Mouse (Mus musculus) frontal cortex, postnatal 36 days (tissue): ENCODE data around the gene Morc3.
A peak's percentile ranks its signal among the peaks of the same experiment; 100 is the strongest.
"Not testable (repeated sequence)": the region's sequence is repeated elsewhere in the genome, so short reads cannot be mapped to it uniquely, and the experiment has no call there.

Experiments used
- DNase-seq, 2 experiments: peaks; one replicate each; pipeline ENCODE4 v3.0.0; 2022; ENCODE audit warnings: low spot score in 2 of 2

Morc3 gene

DNA sequence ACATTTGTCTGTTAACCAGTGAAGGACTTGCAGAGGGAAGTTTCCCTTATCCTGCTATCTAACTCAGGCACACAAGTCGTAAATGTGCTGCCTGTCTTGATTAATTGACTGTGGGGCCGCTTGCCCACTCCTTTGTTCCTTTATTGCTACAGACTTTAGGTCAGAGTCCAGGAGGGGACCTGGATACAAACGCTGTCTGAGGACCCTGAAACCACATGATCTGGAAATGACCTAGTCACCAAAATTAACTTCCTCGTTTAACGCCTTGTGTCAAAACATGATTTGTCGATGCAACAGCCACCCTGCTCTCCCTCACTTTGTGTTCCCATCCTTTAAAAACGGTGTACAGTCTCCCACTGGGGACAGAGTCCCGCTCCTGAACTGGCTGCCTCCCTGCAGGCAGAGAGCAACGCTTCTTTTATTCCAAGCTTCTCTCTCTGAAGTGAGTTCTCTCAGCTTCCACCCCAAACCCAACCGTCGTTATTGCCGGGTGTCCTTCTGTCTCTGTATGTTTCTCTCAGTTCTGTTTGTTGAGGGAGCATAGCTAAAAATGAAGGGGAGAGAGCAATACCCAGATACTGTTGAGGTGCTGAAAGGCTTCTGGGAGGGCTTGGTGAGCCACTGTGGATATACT, 13.1 kb upstream of the Morc3 start:
- DNase-seq = no peak

DNA sequence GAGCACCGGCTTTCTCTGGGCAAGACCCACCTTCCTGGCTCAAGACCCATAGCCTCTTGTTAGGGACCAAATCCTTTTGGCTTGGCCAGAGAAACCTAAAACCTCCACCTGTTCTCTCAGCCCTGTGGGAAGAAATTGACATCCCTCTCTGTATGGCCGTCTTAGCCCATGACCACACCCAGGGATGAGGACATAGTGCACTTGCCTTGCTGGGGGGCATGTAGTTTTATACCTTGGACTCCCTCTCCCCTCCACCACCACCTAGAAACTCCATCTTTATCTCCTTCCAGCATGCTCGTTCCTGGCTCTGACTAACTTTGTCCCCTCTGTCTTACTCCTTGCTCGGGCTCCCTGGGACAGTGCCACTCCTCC, 12.6 kb upstream of the Morc3 start:
- no peak for DNase-seq

DNA sequence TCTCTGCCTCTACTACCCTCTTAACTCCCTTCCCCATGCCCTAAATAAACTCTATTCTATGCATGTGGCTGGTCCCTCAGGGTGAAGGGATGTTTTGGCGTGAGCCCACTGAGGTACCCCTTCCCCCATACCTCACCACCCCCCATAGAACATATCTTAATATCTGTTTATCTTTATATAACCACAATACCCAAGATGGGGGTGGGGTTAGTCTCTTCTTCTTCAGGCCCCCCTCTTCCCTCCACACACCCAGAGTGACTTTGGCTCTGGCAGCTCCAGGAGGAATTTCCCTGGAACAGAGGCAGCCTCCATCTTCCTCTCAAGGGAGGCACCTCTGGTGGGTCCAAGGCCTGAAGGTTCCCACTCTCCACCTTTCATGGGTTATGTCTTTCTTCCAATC, 11.9 kb upstream of the Morc3 start:
- no peak for DNase-seq

DNA sequence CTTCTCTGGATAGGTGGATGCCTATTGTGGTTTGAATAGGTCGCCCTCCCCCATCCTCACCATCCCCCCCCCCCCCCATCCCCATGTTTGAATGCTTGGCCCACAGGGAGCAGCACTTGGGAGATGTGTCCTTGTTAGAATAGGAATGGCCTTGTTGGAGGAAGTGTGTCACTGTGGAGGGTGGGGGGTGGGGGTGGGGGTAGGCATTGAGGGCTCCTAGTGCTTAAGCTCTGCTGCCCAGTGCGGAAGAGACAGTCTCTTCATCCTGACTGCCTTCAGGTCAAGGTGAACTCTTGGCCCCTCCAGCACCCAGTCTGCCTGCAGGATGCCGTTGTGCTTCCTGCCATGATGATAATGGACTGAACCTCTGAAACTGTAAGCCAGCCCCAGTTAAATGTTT, 10.2 kb upstream of the Morc3 start:
- DNase-seq = no peak

DNA sequence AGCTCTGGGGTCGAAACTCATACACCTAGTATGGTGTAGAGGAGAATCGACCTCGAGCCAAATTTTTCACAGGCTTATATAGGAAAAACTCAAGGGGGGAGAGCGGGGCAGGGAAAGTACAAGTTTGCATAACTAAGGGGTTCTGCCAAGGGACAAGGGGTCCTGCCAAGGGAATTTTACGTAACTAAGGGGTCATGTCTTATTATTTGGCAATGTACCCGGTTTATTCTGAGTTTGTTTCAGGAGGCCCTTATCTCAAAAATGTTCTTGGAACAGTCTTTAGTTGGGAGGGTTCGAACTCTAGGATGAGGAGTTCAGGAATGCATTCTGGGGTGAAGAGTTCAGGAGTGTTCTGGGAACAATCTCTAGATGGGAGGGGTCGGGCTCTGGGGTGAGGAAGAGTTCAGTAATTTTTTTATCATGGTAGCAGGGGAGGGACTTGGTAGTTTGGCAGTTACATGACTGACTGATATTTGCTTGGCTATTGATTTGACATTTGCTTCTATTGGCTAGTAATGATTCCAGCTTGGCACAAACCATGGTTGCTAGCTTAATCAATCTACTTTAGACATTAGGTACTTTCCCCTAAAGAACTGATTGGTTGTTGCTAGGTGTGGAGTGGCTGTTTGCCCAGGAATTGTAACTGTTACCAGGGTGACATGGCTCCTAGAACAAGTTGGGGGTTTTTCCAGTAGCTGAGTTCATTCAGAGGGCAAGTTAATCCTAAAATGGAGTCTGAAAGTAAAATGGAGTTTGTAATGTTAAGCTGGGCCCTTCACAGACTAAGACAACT, 9.3 kb upstream of the Morc3 start:
- not testable (repeated sequence) for DNase-seq

DNA sequence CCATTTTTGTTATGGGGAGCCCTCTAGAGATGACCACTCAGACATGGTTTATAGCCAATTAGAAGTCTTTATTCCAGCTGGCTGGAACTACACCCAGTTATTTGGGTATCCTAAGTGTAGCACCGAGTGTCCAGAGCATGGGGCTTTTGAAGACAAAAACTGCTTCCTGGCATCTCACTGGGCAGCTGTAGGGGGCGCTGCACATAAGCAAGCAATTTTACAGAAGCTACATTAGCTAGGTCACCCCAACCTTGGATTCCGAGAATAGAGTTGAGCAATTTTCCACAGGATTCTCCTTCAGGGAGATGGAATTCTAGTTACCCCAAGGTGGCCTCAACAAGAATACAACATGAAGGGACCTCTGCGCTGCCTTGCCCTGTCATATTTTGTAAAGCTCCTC, 7.1 kb upstream of the Morc3 start:
- no peak for DNase-seq

DNA sequence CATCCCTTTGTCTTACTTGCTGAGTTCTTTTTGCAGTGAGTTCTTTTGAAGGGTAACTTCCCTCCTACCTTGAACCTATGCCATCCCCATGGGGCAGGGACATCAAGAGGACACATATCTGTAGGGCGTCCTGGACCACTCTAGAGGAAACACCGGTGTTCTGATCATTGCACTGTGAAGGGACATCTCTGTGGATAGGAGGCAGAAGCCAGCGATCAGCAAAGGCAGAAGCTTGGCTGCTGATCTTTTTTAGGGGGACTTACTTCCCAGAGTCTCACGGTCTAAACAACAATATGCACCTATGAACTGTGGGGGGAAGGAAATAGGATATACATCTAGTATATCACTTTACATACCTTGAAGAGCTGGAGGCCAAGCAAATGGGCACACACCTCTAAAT, 6.5 kb upstream of the Morc3 start:
- no peak for DNase-seq

DNA sequence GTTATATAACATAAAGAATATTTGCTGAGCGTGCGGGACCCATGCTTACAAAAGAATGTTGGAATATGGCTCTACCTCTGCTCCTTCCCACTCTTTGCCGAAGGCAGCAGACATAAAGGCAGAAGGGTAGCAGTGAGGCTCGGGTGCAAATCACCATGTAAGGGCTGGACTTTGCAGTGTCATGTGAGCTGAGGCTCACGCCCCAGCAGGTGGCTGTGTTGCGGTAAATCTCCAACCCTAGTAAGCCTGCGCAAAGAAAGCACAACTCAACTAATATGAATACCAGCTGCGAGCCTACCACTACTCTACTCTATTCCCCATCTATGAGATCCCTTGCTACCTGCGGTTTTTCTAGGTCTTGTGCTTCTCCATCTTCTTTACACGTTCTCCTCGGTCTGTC, 5.9 kb upstream of the Morc3 start:
- no peak for DNase-seq

DNA sequence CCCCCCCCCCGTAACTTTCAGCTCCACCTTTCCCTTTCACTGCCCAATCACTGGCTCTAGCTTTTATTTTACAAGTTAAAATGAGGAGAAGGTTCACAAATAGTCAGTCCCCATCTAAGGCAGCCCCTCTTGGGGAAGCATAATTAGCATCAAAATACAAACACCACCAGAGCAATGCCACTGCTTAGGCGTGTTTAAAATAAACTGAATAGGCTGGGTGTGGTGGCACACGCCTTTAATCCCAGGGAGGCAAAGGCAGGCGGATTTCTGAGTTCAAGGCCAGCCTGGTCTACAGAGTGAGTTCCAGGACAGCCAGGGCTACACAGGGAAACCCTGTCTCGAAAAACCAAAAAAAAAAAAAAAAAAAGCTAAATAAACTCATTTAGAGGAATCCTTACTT, 5.4 kb upstream of the Morc3 start:
- not testable (repeated sequence) for DNase-seq

DNA sequence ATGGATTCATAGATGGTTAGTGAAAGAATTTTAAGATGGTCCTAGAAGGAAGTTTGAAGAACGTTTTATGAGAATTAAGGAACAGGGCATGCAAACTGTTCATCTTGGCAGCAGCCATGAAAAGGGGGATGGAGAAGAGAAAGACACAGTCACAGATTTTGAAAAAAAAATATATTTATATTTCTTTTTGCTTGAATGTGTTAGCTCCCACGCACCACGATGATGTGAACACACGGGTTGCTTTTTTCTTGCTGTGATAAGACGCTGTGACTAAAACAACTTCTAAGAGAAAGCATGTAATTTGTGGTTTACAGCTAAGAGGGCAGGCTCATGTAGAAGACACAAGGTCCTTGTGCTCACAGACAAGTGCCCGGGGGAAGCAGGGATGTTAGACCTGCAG, 5.0 kb upstream of the Morc3 start:
- peak in 1 of 2 experiments; percentile 46 for DNase-seq

DNA sequence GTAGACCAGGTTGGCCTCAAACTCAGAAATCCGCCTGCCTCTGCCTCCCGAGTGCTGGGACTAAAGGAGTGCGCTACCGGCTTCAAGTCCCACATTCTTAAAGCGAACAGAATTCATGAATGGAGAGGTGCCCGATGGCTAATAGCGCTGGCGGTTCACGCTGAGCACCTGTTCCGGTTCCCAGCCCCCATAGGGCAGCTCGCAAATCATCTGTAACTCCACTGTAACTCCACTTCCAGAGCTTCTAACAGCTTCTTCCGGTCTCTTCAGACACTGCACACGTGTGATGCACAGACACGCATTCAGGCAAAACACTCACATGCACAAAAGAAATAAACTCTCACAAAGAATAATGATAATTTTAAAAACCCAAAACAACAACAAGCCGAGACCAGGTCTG, 2.4 kb upstream of the Morc3 start:
- no peak for DNase-seq

DNA sequence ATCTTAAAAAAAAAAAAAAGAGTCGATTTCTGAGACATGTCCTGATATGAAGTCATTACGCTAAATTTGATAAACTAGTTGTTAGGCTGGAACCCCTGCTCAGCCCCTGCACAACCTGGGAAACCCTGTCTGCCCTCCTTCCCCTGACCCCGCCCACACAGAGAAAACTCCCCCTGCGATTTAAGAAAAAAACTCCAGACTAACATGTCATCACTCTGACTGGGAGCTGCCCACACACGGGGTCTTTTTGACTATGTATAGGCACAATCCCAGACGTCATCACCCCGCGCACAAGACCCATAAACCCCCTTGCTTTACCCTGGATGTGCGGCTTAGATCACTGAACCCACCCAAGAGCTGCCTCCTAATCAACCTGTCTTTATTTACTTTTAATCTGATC, 1.9 kb upstream of the Morc3 start:
- DNase-seq = no peak

DNA sequence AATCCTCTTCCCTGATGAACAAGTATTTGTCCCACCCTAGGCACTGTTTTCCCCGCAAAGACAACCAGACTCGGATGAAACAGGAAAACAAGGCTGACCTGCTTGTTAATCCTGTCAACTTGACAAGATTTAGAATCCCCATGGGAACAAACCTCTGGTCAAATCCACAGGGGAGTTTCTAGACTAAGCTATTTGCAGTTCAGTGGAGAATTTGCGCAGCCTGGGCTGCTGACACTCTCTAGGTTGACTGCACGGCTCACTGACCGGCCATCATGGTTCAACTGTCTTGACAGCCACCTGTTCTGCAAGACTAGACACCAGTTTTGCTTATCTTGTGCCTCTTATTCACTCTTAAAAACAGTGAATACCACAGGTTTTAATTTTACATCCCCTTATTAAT, 1.0 kb upstream of the Morc3 start:
- DNase-seq = no peak

DNA sequence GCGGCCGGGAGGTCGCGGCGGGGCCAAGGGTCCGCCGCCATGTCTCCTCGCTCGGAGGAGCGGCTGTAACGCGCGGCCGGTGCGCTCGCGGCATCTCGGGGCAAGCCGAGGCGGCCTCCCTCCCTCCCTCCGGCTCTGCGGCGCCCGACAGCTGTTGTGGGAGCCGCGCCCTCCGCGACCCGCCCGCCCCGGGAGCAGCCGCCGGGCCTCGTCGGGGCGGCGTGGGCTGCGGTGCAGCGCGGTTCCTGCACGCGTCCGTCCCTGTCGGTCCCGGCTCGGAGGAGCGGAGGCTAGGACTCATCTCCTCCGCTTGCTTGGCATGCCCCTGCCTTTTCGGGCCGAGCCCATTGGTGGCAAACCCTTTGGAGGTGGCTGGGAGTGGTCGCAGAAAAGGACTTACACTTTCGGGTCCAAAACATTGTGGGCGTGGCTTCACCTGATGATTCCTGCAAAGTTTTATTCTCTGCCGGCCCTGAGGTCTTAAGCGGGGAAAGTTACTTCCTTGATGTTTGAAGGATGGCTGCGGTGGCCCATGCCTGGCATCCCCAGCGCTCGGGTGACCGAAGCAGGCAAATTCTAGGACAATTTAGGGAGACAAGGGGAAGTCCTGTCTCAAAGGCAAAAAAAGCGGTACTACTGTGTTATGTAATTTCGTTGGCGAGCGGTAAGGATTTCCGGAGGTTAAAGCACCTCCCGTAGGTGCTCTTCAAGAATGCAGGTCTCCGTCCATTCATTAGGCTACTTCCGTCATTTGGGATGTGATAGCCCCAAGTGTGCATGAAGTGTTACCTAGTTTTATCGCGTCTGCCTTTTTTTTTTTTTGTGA, 743 bp downstream of the Morc3 start:
- DNase-seq = peak; percentile 43 to 45

DNA sequence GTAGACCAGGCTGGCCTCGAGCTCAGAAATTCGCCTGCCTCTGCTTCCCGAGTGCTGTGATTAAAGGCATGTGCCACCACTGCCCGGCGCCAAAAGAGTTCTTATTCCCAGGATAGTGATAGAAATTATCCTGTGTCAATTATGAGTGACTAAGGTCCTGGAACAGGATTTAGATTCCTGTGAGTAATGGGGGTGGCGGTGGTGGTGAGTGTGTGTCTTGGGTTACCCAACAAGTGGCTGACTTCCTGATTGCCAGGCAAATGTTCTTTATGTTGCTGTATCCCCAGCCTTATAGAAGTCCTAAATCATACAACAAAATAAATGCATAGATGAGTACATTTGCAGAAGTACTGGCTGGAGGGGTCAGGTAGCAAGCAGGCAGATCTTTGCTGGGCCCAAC, 1.6 kb downstream of the Morc3 start:
- no peak for DNase-seq

DNA sequence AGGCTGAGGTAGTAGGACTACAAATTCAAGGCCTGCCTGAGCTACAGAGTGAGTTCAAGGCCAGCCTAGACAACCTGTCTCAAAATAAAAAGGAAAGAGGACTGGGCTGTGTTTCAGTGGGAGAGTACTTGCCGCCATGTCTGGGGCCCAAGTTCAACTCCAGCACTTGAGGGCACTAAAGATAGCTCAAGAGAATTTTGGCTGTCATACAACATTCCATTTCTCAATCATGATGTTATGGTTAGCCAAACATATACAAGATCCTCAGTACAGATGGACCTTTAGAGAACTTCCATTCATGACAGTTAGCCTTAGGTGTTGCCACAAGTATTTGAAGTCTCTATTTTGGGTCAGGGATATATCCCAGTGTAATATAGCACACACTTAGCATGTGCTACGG, 2.2 kb downstream of the Morc3 start:
- no peak for DNase-seq

DNA sequence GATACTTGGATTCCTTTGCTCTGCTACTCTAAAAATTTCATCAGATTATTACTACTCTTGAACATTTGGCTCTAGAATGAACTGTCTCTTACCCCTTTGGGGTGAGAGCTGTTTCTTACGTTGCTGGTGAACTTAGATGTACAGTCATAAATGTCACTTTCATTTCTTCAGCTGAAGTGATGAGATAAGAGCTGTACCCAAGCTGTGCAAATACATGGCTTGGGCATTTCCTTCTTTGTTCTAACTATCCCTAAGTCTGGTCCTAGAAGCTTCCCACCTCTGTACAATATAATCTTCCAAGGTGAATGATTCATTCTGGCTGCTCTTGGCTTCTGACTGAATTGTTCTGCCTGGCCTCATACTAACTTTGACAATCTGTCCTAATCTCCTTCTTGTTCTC, 7.1 kb downstream of the Morc3 start:
- DNase-seq = no peak

DNA sequence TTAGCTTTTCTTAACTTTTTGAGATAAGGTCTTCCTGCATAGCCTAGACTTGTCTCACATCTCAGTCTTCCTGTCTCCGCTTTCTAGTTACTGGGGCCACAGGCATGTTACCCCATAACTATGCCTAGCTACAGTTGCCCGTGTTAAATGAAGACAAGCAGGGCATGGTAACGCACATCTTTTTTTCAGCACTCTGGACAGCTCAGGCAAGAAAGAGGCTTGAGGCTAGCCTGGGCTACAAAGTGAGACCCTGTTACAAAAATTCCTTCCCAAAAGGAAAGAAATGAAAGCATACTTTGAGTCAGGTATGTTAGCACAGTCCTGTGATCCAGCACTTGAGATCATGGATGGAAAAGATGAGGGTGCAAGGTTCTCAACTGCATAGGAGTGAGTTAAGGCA, 18.6 kb downstream of the Morc3 start:
- DNase-seq = no peak

DNA sequence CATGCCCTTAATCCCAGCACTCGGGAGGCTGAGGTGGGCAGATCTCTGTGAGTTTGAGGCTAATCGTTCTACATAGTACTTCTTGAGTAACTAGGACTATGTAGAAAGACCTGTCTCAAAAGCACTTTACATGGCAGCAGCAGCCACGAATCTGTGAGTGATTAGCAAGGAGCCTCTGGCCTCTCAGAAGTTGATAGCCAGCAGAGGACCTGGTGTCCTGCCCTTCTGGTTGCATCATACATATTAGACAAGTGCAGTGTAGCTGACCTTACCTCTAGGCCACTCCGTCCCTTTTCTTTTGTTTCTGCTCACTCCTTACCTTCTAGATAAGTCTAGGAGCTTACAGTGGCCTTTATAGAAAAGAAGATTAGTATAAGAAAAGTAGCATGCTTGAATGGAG, 28.0 kb downstream of the Morc3 start:
- DNase-seq = no peak

DNA sequence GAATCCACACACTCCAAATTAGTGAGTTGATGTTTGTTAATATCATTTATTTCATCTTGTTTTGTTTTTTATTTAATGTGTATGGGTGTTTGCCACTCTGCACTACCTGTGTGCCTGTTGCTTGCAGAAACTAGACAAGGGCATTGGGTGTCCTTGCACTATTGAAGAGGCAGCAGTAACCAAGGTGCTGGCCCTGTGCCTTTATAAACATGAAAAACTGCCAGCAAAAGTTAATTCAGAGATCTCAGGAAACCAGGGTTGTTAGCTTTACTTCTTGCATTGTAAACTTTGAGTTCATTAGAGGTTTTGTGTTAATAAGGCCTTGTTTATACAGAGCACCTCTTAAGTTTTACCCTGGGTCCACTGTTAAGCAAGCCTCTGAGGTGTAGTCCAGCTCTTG, 28.8 kb downstream of the Morc3 start:
- no peak for DNase-seq

DNA sequence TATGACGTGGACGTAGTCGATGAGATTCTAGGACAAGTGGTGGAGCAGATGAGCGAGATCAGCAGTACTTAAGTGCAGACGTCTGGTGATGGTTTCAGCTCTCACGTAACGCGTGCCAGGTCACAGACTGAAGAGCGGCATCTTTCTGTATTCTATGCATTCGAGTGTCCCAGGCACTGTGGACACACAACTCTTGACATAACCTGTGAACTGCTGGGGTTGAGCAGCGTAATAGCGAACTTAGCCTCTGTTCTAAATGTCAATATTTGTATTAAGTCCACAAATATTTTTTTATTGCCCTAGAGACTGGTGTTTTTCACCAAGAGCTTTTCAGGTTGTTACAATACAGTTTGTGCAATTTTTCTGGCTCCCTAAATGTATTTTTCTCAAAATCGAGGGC, 42.9 kb downstream of the Morc3 start:
- DNase-seq = no peak

DNA sequence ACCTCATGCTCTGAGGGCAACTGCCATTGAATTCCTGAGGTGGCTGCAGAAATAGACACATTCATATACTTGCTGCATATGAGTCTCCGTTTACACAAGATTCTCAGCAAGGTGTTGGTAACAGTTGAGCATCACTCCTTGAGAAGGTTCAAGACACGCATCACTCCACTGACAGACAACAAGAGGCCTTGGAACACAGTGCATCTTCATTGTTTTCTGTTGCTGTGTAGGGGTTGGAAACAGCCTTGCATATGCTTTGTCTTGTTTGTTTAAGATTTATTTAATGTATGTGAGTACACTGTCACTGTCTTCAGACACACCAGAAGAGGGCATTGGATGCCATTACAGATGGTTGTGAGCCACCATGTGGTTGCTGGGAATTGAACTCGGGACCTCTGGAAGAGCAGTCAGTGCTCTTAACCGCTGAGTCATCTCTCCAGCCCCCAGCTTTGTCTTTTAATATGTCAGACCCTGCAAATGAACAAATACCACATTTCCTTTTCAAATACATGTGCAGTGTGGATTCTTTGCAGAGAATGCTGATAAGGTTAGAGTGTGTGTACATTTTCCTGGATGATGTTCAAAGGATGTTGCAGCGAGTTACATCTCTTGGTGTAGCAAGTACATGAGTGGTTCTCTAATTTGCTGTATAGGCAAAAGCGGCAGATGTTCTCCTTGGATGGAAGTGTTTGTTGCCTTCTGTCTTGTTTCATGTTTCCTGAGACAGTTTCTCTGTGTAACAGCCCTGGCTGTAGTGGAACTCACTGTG, 45.9 kb downstream of the Morc3 start:
- DNase-seq = no peak
